Mouse (Mus musculus) hematopoietic stem cell, adult 5-6 weeks (primary cell): ENCODE data around the gene Dcaf8. TPM values are rescaled to one million over a fixed set of nuclear protein-coding genes. Genes with fewer than 3 reads are reported as not detected.

Source experiments
- ATAC-seq, 2 experiments: fragments of 125-278 bp in 1 of 2; replicated peaks in 1 of 2; 2 replicates each; pipeline ENCODE4 v1.8.0; 2016 to 2017; ENCODE audit warnings: inconsistent platforms in 2 of 2, mild to moderate bottlenecking in 2 of 2, moderate number of reproducible peaks in 2 of 2, low read depth in 1 of 2, moderate TSS enrichment in 1 of 2; ENCODE audit not compliant: low FRiP score in 2 of 2, poor library complexity in 2 of 2, severe bottlenecking in 2 of 2, insufficient read depth in 1 of 2, low TSS enrichment in 1 of 2
- total RNA-seq: library from RNA; stranded (forward); fragments of 172-1452, 232-1000 nt; gene quantifications from 2 replicates; pipeline ENCODE4 v1.2.3, GENCODE M21; 2017

Dcaf8 gene
- total RNA-seq = 196 and 208 TPM in 2 replicates

- peak; percentile 96 for ATAC-seq
These were observed at the start of gene Dcaf8 for GRCm38 (mm10) chr1:172147835-172148278. TSS of gene Dcaf8 (plus strand) at chr1:172148084.

- ATAC-seq = no peak
These were observed 48.4 kb upstream of the Dcaf8 start for GRCm38 (mm10) chr1:172099325-172100033.

- no peak for ATAC-seq
These were observed 44.3 kb upstream of the Dcaf8 start for GRCm38 (mm10) chr1:172103619-172104018.

GRCm38 (mm10) chr1:172105101-172105500, 42.8 kb upstream of the Dcaf8 start:
- no peak for ATAC-seq

- ATAC-seq = no peak
These were observed 40.0 kb upstream of the Dcaf8 start for GRCm38 (mm10) chr1:172107777-172108477.

GRCm38 (mm10) chr1:172116948-172117347, 30.9 kb upstream of the Dcaf8 start:
- ATAC-seq = no peak

- ATAC-seq = no peak
These were observed 28.8 kb upstream of the Dcaf8 start for GRCm38 (mm10) chr1:172119100-172119499.

GRCm38 (mm10) chr1:172119720-172120119, 28.2 kb upstream of the Dcaf8 start:
- peak; percentile 62 to 65; a peak in 3 of 4 replicates for ATAC-seq

GRCm38 (mm10) chr1:172122671-172123070, 25.2 kb upstream of the Dcaf8 start:
- ATAC-seq = no peak

GRCm38 (mm10) chr1:172124572-172124971, 23.3 kb upstream of the Dcaf8 start:
- ATAC-seq = no peak

- peak; percentile 97 to 98 for ATAC-seq
These were observed 21.2 kb upstream of the Dcaf8 start, which contains the start of gene Pex19 for GRCm38 (mm10) chr1:172126376-172127347. TSS of gene Pex19 (plus strand) at chr1:172126755.

- ATAC-seq = no peak
These were observed 20.4 kb upstream of the Dcaf8 start for GRCm38 (mm10) chr1:172127487-172127886.

- ATAC-seq = no peak
These were observed 19.3 kb upstream of the Dcaf8 start for GRCm38 (mm10) chr1:172128563-172128962.

- no peak for ATAC-seq
These were observed 18.8 kb upstream of the Dcaf8 start for GRCm38 (mm10) chr1:172129108-172129507.

GRCm38 (mm10) chr1:172129780-172130179, 18.1 kb upstream of the Dcaf8 start:
- no peak for ATAC-seq

- ATAC-seq = no peak
These were observed 15.6 kb upstream of the Dcaf8 start for GRCm38 (mm10) chr1:172132319-172132718.

- no peak for ATAC-seq
These were observed 14.3 kb upstream of the Dcaf8 start for GRCm38 (mm10) chr1:172133535-172133934.
